Mouse (Mus musculus) kidney, embryonic 15.5 days (tissue): Measurements from ENCODE around the gene Map4k4. TPM values are rescaled to one million over a fixed set of nuclear protein-coding genes. Genes with fewer than 3 reads are reported as not detected.

Source experiments
- ATAC-seq: fragments of 200-750 bp; cut with Nextera tagmentation; replicated peaks from 2 replicates; pipeline ENCODE4 v1.8.0; 2017; ENCODE audit warnings: moderate TSS enrichment; ENCODE audit not compliant: low FRiP score
- H3K27ac ChIP-seq: fragments of 300-500 bp; sonication (generic); 2 replicates; pipeline ENCODE4 v1.5.1; 2015; ENCODE audit warnings: mild to moderate bottlenecking, inconsistent platforms
- H3K27me3 ChIP-seq: fragments of 300-500 bp; sonication (generic); 2 replicates; pipeline ENCODE4 v1.6.1; 2015; ENCODE audit warnings: inconsistent platforms
- H3K36me3 ChIP-seq: fragments of 300-500 bp; sonication (generic); 2 replicates; pipeline ENCODE4 v1.6.1; 2015; ENCODE audit warnings: inconsistent platforms
- H3K4me1 ChIP-seq: fragments of 300-500 bp; sonication (generic); 2 replicates; pipeline ENCODE4 v1.6.1; 2015; ENCODE audit warnings: inconsistent platforms
- H3K4me2 ChIP-seq: fragments of 300-500 bp; sonication (generic); 2 replicates; pipeline ENCODE4 v1.6.1; 2015; ENCODE audit warnings: moderate library complexity, mild to moderate bottlenecking, inconsistent platforms
- H3K4me3 ChIP-seq: fragments of 300-500 bp; sonication (generic); replicated peaks from 2 replicates; pipeline ENCODE4 v1.5.1; 2015; ENCODE audit warnings: mild to moderate bottlenecking, inconsistent platforms
- H3K9ac ChIP-seq: fragments of 300-500 bp; sonication (generic); 2 replicates; pipeline ENCODE4 v1.6.1; 2015; ENCODE audit warnings: mild to moderate bottlenecking, inconsistent platforms
- H3K9me3 ChIP-seq: fragments of 300-500 bp; sonication (generic); replicated peaks from 2 replicates; pipeline ENCODE4 v1.6.1; 2016; ENCODE audit warnings: inconsistent platforms
- WGBS: fragments of 180-500 bp; shearing (Covaris S2); methylation state at CpG from one replicate; pipeline ENCODE4 v1.1.7; 2015; ENCODE audit warnings: mixed read lengths; 5-methylcytosine and 5-hydroxymethylcytosine counted together
- polyA plus RNA-seq: library from polyadenylated mRNA; unstranded; fragments of >200 nt; fragmentation: Nextera tagmentation; extraction: Ambion mirVana; gene quantifications from 2 replicates; pipeline ENCODE4 v1.2.1, GENCODE M21; 2015

Map4k4 gene
- polyA plus RNA-seq, 1 experiment from 2014 or later = 33.5 TPM

- no peak overlapping the region for H3K9ac ChIP-seq
- H3K27ac ChIP-seq = no peak overlapping the region
- H3K4me2 ChIP-seq = no peak overlapping the region
- H3K27me3 ChIP-seq = no peaks in the 10 kb centered on the region
- 90% methylated on average over 6 of the region's 6 CpGs for WGBS
- no peaks in the 10 kb centered on the region for H3K4me1 ChIP-seq
- no peaks in the 10 kb centered on the region for H3K36me3 ChIP-seq
- H3K9me3 ChIP-seq = no peaks in the 10 kb centered on the region
- H3K4me3 ChIP-seq = no peak overlapping the region
- no peak for ATAC-seq
Observed at GRCm38 (mm10) chr1:40037831-40038230, 137.1 kb downstream of the Map4k4 start.

DNA sequence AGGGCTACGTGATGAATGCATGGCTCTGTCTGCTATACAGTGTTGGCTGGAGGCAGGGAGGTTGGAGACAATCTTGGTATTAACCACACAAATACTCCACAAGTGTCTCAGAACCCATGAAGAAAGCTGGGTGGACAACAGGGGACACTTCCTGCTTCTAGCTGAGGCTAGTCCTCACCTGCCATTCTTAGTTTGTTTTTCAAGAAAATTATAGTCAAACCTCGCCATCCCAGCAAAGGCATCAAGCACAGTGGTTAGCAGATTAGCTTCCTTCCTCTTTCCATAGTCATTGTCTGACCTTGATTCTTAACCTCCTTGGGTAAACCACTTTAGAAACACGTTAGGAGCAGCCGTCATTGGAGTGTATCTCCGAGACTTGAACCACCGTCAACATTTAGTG is 145.0 kb downstream of the Map4k4 start:
- ATAC-seq = no peak
- no peak overlapping the region for H3K27ac ChIP-seq
- no peak overlapping the region for H3K4me3 ChIP-seq
- no peak overlapping the region for H3K4me2 ChIP-seq
- no peak overlapping the region for H3K9ac ChIP-seq
- 77% methylated on average over 6 of the region's 6 CpGs for WGBS
- H3K36me3 ChIP-seq = no peaks in the 10 kb centered on the region
- 0 out of 2 replicates have a peak, but pooled peaks cover 3% of the 10 kb centered on the region for H3K9me3 ChIP-seq
- H3K27me3 ChIP-seq = no peaks in the 10 kb centered on the region
- no peaks in the 10 kb centered on the region for H3K4me1 ChIP-seq

DNA sequence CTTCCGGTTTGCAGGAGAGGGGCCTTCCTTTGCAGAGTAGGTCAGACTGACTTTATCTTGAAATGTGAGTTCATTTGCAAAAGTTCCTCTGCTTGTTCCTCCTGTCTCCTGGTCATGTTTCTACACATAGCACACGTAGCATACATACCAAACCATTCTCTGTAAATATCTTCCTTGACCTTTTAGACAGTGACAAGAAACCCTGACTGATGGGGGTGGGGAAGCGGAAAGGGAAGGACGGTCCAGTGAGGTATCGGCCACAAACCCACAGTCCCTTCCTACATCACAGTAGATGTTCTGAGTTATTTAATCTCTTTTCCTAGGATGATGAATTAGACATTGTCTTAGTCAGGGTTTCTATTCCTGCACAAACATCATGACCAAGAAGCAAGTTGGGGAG is 145.9 kb downstream of the Map4k4 start:
- Histone ChIP-seq H3K4me1 (no peaks in the 10 kb centered on the region), H3K27me3 (no peaks in the 10 kb centered on the region), H3K27ac (no peak overlapping the region), H3K4me3 (no peak overlapping the region), H3K9ac (no peak overlapping the region), H3K4me2 (no peak overlapping the region), H3K36me3 (no peaks in the 10 kb centered on the region), H3K9me3 (0 out of 2 replicates have a peak, but pooled peaks cover 3% of the 10 kb centered on the region)
- 71% methylated on average over 5 of the region's 5 CpGs for WGBS
- ATAC-seq = no peak

DNA sequence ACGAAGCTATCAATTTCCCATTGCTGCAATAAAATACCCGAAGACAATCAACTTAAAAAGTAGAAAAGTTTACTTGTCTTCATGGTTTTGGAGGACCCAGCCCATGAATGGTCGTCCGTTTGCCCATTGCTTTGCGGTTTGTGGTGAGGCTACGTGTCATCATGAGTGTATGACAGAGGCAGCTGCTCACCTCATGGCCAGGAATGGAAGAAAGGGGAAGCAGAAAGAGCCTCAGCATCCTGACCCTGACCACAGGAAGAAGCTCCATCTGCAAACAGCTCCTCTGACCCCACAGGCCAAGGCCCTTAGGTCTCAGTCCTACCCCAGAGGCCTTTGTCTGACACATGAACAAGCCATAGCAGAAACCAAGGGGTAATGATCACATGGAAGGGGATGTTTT is 150.4 kb downstream of the Map4k4 start:
- 94% methylated on average over 6 of the region's 6 CpGs for WGBS
- Histone ChIP-seq H3K9ac (no peak overlapping the region), H3K9me3 (no peaks in the 10 kb centered on the region), H3K4me1 (no peaks in the 10 kb centered on the region), H3K27ac (no peak overlapping the region), H3K4me3 (no peak overlapping the region), H3K36me3 (no peaks in the 10 kb centered on the region), H3K4me2 (no peak overlapping the region), H3K27me3 (no peaks in the 10 kb centered on the region)
- ATAC-seq = no peak

DNA sequence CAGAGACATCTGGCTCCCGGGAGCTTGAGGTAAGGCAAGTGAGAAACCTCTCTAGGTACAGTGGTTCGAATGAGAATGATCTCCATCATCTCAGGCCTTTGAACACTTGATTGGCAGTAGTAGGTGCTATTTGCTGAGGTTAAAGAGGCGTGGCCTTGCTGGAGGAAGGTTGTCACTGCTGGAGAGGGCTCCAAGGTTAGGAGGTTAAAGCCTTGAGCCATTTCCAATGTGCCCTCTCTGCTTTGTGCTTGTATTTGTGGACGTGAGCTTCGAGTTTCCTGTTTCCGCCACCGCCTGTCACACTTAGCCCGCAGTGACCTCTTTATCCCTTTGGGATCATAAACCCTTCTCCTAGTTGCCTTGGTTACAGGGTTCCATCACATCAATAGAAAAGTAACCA is 151.4 kb downstream of the Map4k4 start:
- Histone ChIP-seq H3K4me1 (no peaks in the 10 kb centered on the region), H3K9me3 (no peaks in the 10 kb centered on the region), H3K4me3 (no peak overlapping the region), H3K9ac (no peak overlapping the region), H3K36me3 (no peaks in the 10 kb centered on the region), H3K27me3 (no peaks in the 10 kb centered on the region), H3K4me2 (no peak overlapping the region), H3K27ac (no peak overlapping the region)
- 34% methylated on average over 8 of the region's 8 CpGs for WGBS
- ATAC-seq = no peak

DNA sequence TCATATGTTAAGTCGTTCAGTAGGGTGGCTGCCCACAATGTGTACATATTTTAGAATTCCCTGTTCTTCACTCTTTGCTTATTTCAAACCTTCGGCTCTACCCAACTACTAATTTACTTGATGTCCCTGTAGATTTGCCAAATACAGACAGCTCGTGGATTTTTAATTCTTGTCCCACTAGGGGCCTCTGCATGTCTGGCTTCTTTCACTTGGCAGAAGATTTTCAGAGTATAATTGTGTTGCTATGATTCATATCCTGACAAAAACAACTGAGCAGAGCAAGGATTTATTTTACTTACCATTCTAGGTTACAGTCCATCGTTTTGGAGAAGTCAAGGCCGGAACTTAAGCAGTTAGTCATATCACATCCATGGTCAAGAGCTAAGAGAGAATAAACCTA is 152.4 kb downstream of the Map4k4 start:
- WGBS = 81% methylated on average over 5 of the region's 5 CpGs
- Histone ChIP-seq H3K9ac (no peak overlapping the region), H3K27me3 (no peaks in the 10 kb centered on the region), H3K9me3 (no peaks in the 10 kb centered on the region), H3K27ac (no peak overlapping the region), H3K4me1 (no peaks in the 10 kb centered on the region), H3K4me3 (no peak overlapping the region), H3K4me2 (no peak overlapping the region), H3K36me3 (no peaks in the 10 kb centered on the region)
- ATAC-seq = no peak

- Histone ChIP-seq H3K9ac (no peak overlapping the region), H3K9me3 (no peaks in the 10 kb centered on the region), H3K27ac (no peak overlapping the region), H3K4me1 (no peaks in the 10 kb centered on the region), H3K4me2 (no peak overlapping the region), H3K36me3 (no peaks in the 10 kb centered on the region), H3K4me3 (no peak overlapping the region), H3K27me3 (no peaks in the 10 kb centered on the region)
- no peak for ATAC-seq
- WGBS = 74% methylated on average over 7 of the region's 7 CpGs
Observed at GRCm38 (mm10) chr1:40055051-40055450, 154.3 kb downstream of the Map4k4 start.

GRCm38 (mm10) chr1:40055963-40056362 is 155.2 kb downstream of the Map4k4 start:
- ATAC-seq = no peak
- Histone ChIP-seq H3K4me3 (no peak overlapping the region), H3K27me3 (no peaks in the 10 kb centered on the region), H3K27ac (no peak overlapping the region), H3K9me3 (no peaks in the 10 kb centered on the region), H3K4me1 (no peaks in the 10 kb centered on the region), H3K36me3 (no peaks in the 10 kb centered on the region), H3K9ac (no peak overlapping the region), H3K4me2 (no peak overlapping the region)
- 91% methylated on average over 5 of the region's 5 CpGs for WGBS

DNA sequence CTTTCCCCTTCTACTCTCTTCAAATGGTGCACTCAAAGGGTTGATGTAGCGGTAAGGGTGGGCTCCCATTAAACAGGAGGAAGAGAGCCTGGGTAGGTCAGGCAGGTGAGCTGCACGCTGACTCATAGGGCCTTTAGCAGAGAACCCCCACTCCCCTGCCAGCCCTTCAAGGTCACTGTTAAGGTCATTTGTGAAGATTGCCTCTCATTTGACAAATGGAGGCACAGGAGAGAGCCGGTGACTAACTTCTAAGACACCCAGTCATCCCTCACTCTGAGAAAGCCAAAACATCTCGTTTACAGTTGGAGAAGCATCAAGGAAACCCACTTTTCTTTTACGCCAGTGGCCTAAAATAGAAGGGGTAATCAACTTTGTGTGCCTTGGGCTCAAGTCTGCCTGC is 156.6 kb downstream of the Map4k4 start:
- Histone ChIP-seq H3K36me3 (no peaks in the 10 kb centered on the region), H3K4me1 (no peaks in the 10 kb centered on the region), H3K4me3 (no peak overlapping the region), H3K27ac (no peak overlapping the region), H3K9ac (no peak overlapping the region), H3K4me2 (no peak overlapping the region), H3K27me3 (no peaks in the 10 kb centered on the region), H3K9me3 (no peaks in the 10 kb centered on the region)
- ATAC-seq = no peak
- 73% methylated on average over 5 of the region's 5 CpGs for WGBS

GRCm38 (mm10) chr1:40058013-40058412 is 157.3 kb downstream of the Map4k4 start:
- no peak overlapping the region for H3K4me2 ChIP-seq
- H3K9me3 ChIP-seq = no peaks in the 10 kb centered on the region
- H3K4me1 ChIP-seq = no peaks in the 10 kb centered on the region
- no peak for ATAC-seq
- no peaks in the 10 kb centered on the region for H3K27me3 ChIP-seq
- H3K27ac ChIP-seq = no peak overlapping the region
- 61% methylated on average over 11 of the region's 11 CpGs for WGBS
- no peak overlapping the region for H3K9ac ChIP-seq
- no peak overlapping the region for H3K4me3 ChIP-seq
- H3K36me3 ChIP-seq = no peaks in the 10 kb centered on the region

DNA sequence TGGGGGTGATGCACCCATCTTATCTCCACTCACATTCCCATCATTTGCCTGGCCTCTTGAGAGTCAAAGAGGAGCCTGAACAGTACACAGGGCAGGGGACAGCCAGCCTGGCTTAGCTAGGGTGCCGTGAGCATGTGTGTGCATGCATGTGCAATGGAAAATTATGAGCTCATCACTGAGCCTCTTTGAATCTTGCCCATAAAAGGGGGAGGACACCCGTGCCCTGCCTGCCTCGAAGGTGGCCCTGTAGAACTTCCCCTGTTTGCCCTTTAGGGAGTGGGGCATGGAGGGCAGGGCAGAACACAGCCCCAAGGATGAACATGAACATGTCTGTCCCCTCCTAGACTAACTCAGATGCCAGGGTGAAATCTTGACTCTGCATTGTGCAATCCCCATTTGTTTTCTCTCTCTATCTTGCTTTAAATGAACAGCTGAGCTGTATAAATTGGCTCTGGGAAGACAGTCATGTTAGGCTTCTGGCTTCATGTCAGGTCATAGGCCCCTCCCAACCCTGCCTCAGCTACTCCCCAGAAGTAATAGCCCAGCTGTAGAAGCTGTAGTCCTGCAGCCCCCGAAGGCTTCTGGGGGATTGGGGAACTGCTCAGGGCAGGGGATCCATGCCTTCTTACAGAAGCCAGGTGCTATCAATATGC is 158.5 kb downstream of the Map4k4 start:
- no peak for ATAC-seq
- no peaks in the 10 kb centered on the region for H3K36me3 ChIP-seq
- WGBS = 74% methylated on average over 4 of the region's 4 CpGs

DNA sequence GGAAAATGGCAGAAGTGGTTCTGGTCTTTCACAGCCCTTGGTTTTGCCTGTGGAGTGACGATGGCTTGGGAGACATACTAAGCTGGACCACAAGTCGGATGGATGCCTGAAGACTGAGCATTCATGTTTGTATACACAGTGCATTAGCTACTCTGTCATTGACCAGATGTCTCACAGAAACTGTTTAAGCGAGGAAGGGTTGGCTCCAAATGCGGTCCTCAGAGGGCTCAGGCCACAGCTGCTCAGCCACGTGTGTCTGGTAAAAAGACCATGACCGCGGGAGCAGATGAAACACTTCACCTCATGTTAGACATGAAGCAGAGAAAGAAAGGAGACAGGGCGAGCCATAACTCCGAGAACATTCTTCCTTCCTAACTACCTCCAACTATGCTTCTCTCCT is 160.6 kb downstream of the Map4k4 start:
- no peak overlapping the region for H3K9ac ChIP-seq
- no peaks in the 10 kb centered on the region for H3K36me3 ChIP-seq
- H3K4me1 ChIP-seq = no peaks in the 10 kb centered on the region
- no peak for ATAC-seq
- WGBS = 64% methylated on average over 9 of the region's 9 CpGs
- H3K4me3 ChIP-seq = no peak overlapping the region
- no peak overlapping the region for H3K27ac ChIP-seq
- no peaks in the 10 kb centered on the region for H3K9me3 ChIP-seq
- no peak overlapping the region for H3K4me2 ChIP-seq
- no peaks in the 10 kb centered on the region for H3K27me3 ChIP-seq

More for the DNA sequence above, 158.5 kb downstream of the Map4k4 start:
- no peaks in the 10 kb centered on the region for H3K27me3 ChIP-seq
- H3K27ac ChIP-seq = no peak overlapping the region
- no peak overlapping the region for H3K9ac ChIP-seq
- no peaks in the 10 kb centered on the region for H3K4me1 ChIP-seq
- H3K4me3 ChIP-seq = no peak overlapping the region
- H3K4me2 ChIP-seq = no peak overlapping the region
- H3K9me3 ChIP-seq = no peaks in the 10 kb centered on the region

GRCm38 (mm10) chr1:40063409-40063808 is 162.7 kb downstream of the Map4k4 start:
- 79% methylated on average over 4 of the region's 4 CpGs for WGBS
- ATAC-seq = no peak
- no peak overlapping the region for H3K4me2 ChIP-seq
- no peak overlapping the region for H3K9ac ChIP-seq
- H3K27ac ChIP-seq = no peak overlapping the region
- H3K27me3 ChIP-seq = no peaks in the 10 kb centered on the region
- no peaks in the 10 kb centered on the region for H3K4me1 ChIP-seq
- H3K9me3 ChIP-seq = no peaks in the 10 kb centered on the region
- no peaks in the 10 kb centered on the region for H3K36me3 ChIP-seq
- H3K4me3 ChIP-seq = no peak overlapping the region
